Mouse (Mus musculus) thymus, adult 2 months (tissue): Measurements from ENCODE around the gene Snx18. TPM values are rescaled to one million over a fixed set of nuclear protein-coding genes. Genes with fewer than 3 reads are reported as not detected.

Source experiments
- DNase-seq: peaks from one replicate; pipeline ENCODE4 v3.0.0; 2021
- H3K27ac ChIP-seq: fragments of 200-500 bp; 2 replicates; pipeline ENCODE4 v1.5.1; 2012; ENCODE audit warnings: low read length, control low read depth; ENCODE audit not compliant: control insufficient read depth, insufficient read depth
- H3K27me3 ChIP-seq: fragments of 200-500 bp; 2 replicates; pipeline ENCODE4 v1.6.1; 2012; ENCODE audit warnings: mild to moderate bottlenecking, low read length, moderate library complexity, mixed read lengths; ENCODE audit not compliant: control insufficient read depth, insufficient read depth
- H3K36me3 ChIP-seq: fragments of 200-500 bp; 2 replicates; pipeline ENCODE4 v1.6.1; 2012; ENCODE audit warnings: mild to moderate bottlenecking, low read length, moderate library complexity; ENCODE audit not compliant: control insufficient read depth, insufficient read depth
- H3K4me1 ChIP-seq: fragments of 200-500 bp; replicated peaks from 2 replicates; pipeline ENCODE4 v1.6.1; 2012; ENCODE audit warnings: low read length; ENCODE audit not compliant: control insufficient read depth, insufficient read depth
- H3K4me3 ChIP-seq: fragments of 200-500 bp; 2 replicates; pipeline ENCODE4 v1.5.1; 2012; ENCODE audit warnings: mild to moderate bottlenecking, low read length, control low read depth, moderate library complexity; ENCODE audit not compliant: control insufficient read depth, insufficient read depth
- CTCF ChIP-seq: fragments of 200-500 bp; IDR thresholded peaks from 2 replicates; pipeline ENCODE4 v1.5.1; 2012; ENCODE audit warnings: mild to moderate bottlenecking, control low read depth, low read length, moderate library complexity, borderline replicate concordance; ENCODE audit not compliant: control insufficient read depth, poor library complexity, insufficient read depth; ENCODE audit errors: extremely low read depth
- POLR2A ChIP-seq: fragments of 200-500 bp; IDR thresholded peaks from 2 replicates; pipeline ENCODE4 v1.6.1; 2012; ENCODE audit warnings: mild to moderate bottlenecking, low read length, control low read depth, moderate library complexity; ENCODE audit not compliant: control insufficient read depth, poor library complexity, insufficient read depth; ENCODE audit errors: extremely low read depth
- WGBS: fragments of 180-500 bp; shearing (Covaris S2); methylation state at CpG from one replicate; pipeline ENCODE4 v1.1.7; 2018; 5-methylcytosine and 5-hydroxymethylcytosine counted together
- polyA plus RNA-seq: library from polyadenylated mRNA; depleted of rRNA; stranded (reverse); fragments of >200 nt; gene quantifications from 2 replicates; pipeline ENCODE4 v1.2.3, GENCODE M21; 2012

Snx18 gene
- polyA plus RNA-seq, 1 experiment, result 15.6 TPM

DNA sequence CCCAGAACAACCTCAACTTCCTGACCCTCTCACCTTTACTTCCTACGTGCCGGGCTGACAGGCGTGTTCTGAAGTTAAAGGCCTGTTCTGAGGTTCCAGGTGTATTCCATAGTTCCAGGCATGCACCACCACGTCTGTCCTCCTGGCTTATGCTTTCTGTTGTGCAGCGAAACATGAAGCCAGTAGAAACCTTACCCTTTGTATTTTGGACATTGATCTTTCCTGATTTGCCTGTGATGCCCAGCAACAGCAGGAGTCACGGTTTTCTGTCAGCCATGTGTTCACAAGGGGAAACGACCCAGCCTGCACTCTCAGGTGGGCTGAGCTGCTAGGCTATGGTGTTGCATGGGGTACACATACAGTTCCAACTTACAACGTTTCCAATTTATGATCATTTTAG is 9.2 kb upstream of the Snx18 start:
- TF ChIP-seq POLR2A (no peak), CTCF (no peak)
- DNase-seq, result no peak
- no peak overlapping the region for H3K4me3 ChIP-seq
- no peaks in the 10 kb centered on the region for H3K27me3 ChIP-seq
- H3K36me3 ChIP-seq, result no peaks in the 10 kb centered on the region
- H3K4me1 ChIP-seq, result peaks cover 2% of the 10 kb centered on the region; the same call in 1 of the 2 replicates
- H3K27ac ChIP-seq, result no peak overlapping the region
- WGBS, result 91% methylated on average over 8 of the region's 8 CpGs

DNA sequence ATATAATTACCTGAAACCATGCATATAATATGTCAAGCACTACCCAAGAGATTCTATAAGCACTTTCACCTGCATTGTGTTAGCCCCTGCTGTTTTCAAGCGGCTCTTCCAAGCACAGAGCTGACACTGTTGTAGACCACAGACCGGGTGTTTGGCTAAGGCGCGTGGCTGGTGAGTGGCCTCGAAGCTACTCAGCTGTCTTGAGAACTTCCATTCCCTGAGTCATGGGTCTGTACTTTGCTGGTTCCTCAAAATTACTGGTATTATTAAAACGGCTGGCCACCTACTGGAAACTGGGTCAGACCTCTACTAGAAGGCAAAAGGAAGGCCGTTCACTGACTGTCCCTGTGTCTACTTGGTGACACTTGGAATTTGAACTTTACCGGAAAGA is 4.5 kb upstream of the Snx18 start:
- no peak for TF ChIP-seq CTCF
- no peak for TF ChIP-seq POLR2A
- Histone ChIP-seq H3K4me1 (no peaks in the 10 kb centered on the region), H3K27ac (no peak overlapping the region), H3K4me3 (no peak overlapping the region), H3K36me3 (no peaks in the 10 kb centered on the region), H3K27me3 (no peaks in the 10 kb centered on the region)
- no peak for DNase-seq
- WGBS, result 48% methylated on average over 8 of the region's 8 CpGs

DNA sequence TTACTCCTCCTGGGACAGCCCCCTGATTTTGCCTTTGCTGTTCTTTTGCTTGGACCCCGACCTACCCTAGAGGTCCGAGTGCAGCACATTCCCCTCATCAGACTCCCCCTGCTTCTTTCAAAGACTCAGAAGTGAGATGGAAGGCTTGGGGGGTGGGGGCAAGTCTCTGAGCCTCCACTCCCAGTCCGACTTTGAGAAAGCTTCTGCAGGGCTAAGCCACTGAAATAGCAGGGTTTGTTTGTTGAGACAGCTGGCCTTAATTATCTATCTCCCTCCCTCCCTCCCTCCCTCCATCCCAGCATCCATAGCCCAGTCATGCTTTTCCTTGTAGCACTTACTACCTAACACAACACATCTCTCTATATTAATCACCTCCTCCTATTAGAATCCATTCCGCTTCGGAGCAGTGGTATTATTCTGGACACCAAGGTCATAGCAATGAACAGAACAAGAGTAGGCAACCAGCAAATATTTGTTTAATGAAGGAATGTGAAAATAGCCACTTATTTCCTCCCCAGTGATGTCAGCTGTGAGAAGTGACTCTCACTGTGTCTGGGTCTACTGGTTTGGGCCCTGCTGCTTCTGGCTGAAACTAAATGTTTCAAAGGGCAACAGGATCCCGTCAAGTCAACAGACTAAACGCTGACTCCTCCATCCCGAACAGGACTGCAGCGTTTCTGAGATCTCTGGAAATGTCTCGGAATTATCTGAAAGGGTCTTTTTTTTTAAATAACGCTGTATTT is 3.9 kb upstream of the Snx18 start:
- TF ChIP-seq POLR2A, result no peak
- no peak for TF ChIP-seq CTCF
- H3K27ac ChIP-seq, result no peak overlapping the region
- no peak overlapping the region for H3K4me3 ChIP-seq
- no peaks in the 10 kb centered on the region for H3K36me3 ChIP-seq
- WGBS, result 85% methylated on average over 11 of the region's 11 CpGs
- H3K4me1 ChIP-seq, result peaks cover 2% of the 10 kb centered on the region
- DNase-seq, result no peak
- H3K27me3 ChIP-seq, result no peaks in the 10 kb centered on the region

DNA sequence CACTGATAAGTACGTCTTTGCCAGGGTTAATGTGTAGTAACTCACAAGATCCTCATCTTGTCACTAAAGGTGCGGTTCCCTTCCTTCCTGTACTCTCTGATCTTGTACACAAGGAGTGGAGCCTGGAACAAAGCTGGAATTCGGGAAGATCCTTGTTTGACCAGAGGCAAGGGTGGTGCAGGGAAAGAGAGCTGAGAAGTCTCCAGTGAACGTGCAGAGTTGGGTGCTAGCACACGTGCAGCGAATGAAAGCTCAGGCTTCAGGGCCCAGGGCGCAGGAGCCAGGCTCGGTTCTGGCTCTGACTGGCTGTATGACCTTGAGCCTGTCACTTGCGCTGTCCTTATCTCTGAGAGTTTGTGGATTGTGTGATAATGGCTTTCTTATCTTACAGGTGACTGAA is 639 bp upstream of the Snx18 start:
- no peaks in the 10 kb centered on the region for H3K27me3 ChIP-seq
- TF ChIP-seq POLR2A, result no peak
- no peak for TF ChIP-seq CTCF
- H3K4me1 ChIP-seq, result peaks cover 27% of the 10 kb centered on the region
- no peak for DNase-seq
- no peak overlapping the region for H3K27ac ChIP-seq
- H3K36me3 ChIP-seq, result no peaks in the 10 kb centered on the region
- no peak overlapping the region for H3K4me3 ChIP-seq
- 88% methylated on average over 9 of the region's 9 CpGs for WGBS

DNA sequence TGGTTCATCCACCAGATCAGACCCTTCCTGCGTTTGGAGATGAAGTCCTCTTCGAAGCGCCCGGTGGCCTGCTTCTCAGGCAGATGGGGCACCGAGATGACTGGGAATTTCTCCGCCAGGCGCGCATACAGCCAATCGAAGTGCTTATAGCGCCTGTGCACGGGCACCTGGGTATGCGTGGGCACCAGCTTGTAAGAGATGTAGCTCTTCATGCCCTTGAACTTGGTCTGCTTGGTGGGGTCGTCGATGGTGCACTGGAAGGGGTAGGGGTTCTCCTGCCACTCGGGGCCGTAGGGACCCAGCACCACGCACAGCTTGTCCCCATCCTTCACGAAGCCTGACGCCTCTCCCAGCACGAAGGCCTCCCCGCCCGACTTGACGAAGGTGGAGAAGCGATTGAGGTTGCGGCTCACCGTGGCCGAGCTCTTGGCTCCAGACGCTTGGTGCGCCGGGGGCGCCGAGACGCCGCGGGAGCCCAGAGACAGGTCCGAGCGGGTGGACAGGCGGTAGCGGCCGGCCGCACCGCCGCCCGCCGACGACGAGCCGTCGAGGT is 950 bp downstream of the Snx18 start:
- 25% methylated on average over 49 of the region's 49 CpGs for WGBS
- peaks cover 30% of the 10 kb centered on the region for H3K4me1 ChIP-seq
- no peak for TF ChIP-seq CTCF
- TF ChIP-seq POLR2A, result no peak

DNA sequence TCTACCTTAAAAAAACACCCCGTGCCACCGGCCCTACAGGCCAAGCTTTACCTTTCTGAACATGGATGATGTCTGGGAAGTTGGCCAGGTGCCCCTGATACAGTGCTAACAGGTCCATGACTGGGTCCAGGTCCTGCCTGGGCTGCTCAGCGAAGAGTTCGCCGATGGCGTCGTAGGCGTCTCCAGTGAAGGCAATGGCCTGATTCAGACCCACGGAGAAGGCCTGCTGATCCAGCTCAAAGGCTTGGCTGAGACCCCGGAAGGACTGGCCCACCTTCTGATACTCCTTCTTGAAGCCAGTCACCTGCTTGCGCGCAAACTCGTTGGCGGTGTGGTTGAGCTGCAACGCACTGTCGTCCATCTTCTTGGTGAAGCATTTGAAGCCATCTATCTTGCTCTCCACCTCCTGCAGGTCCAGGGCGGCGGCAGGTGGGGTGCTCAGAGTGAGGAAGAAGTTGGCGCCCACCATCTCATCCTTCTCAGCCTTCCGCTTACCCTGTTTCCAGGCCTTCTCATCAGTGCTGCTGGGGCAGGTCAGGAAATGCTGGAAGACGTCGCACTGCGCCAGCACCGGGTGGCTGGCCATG is 1.5 kb downstream of the Snx18 start:
- no peak for DNase-seq
- peak overlapping the region; percentile 83 for H3K4me3 ChIP-seq
- 86% methylated on average over 24 of the region's 24 CpGs for WGBS
- no peaks in the 10 kb centered on the region for H3K27me3 ChIP-seq
- TF ChIP-seq POLR2A, result no peak
- no peak for TF ChIP-seq CTCF
- H3K36me3 ChIP-seq, result no peaks in the 10 kb centered on the region
- H3K4me1 ChIP-seq, result peaks cover 30% of the 10 kb centered on the region
- H3K27ac ChIP-seq, result no peak overlapping the region

More for the DNA sequence above, 950 bp downstream of the Snx18 start:
- Histone ChIP-seq H3K27me3 (no peaks in the 10 kb centered on the region), H3K36me3 (no peaks in the 10 kb centered on the region), H3K27ac (no peak overlapping the region), H3K4me3 (peak overlapping the region; percentile 83)
- peak; percentile 29 for DNase-seq
